Mouse (Mus musculus): ENCODE data around the gene Arhgef28. TPM values are rescaled to one million over a fixed set of nuclear protein-coding genes. Genes with fewer than 3 reads are reported as not detected.
A peak's percentile ranks its signal among the peaks of the same experiment; 100 is the strongest.
"Not testable (repeated sequence)": the region's sequence is repeated elsewhere in the genome, so short reads cannot be mapped to it uniquely, and the experiment has no call there.

Gene Arhgef28
- polyA plus RNA-seq, 1 experiment = 3.3 TPM

DNA sequence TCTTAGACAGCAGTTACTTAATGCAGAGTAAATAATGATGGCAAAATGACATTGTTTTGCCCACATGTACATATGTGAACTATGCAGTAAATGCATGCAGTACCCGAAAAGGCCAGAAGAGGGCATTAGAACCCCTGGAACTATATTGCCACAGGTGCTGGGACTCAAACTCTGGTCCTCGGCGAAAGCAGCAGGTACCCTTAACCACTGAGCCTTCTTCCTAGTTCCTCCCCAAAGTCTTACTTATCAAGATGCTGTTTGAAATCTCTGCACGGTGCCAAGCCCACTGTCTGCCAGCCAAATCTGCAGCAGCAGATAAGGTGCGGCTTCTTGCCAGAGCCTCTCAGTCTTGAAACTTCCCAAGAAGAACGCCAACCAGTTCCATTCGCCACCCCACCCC, 181.1 kb downstream of the Arhgef28 start:
- 89% methylated on average over 7 of the region's 7 CpGs for WGBS
- 0 out of 2 replicates have a peak, but pooled peaks cover 3% of the 10 kb centered on the region for H3K4me1 ChIP-seq (ENCODE audit: control insufficient read depth, insufficient read depth, insufficient read length, low read length)
- no peak overlapping the region for H3K4me3 ChIP-seq (ENCODE audit: low read depth, low read length)
- no peak overlapping the region for H3K27ac ChIP-seq (ENCODE audit: insufficient read depth, low read depth, low read length)
- no peaks in the 10 kb centered on the region for H3K36me3 ChIP-seq (ENCODE audit: control insufficient read depth, insufficient read depth, low read length)
- TF ChIP-seq POLR2A (IDR thresholded peaks at IDR 0.05; ENCODE audit: low read depth, low read length) (no peak), CTCF (IDR thresholded peaks at IDR 0.05; ENCODE audit: extremely low read depth, insufficient read length, insufficient replicate concordance, low read depth, low read length) (peak; percentile 66; the same call in 1 of the 2 replicates)
- no peaks in the 10 kb centered on the region for H3K27me3 ChIP-seq (ENCODE audit: control insufficient read depth, insufficient read depth, low read length)

DNA sequence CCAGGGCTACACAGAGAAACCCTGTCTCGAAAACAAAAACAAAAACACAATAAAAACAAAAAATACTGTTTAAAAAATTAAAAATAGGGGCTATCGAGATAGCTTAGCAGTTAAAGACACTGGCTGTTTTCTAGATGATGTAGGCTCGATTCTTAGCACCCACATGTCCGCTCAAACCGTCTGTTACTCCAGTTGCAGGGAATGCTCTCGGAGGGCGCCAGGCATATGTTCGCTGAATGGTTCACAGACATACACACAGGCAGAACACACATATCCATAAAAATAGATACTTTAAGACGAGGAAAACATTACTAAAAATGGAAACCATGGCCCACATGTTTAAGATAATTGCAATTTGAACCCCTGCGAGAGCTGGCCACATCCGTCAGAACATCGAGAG, 181.6 kb downstream of the Arhgef28 start:
- Histone ChIP-seq H3K27ac (ENCODE audit: insufficient read depth, low read depth, low read length) (no peak overlapping the region), H3K27me3 (ENCODE audit: control insufficient read depth, insufficient read depth, low read length) (no peaks in the 10 kb centered on the region), H3K4me1 (ENCODE audit: control insufficient read depth, insufficient read depth, insufficient read length, low read length) (0 out of 2 replicates have a peak, but pooled peaks cover 3% of the 10 kb centered on the region), H3K36me3 (ENCODE audit: control insufficient read depth, insufficient read depth, low read length) (no peaks in the 10 kb centered on the region), H3K4me3 (ENCODE audit: low read depth, low read length) (no peak overlapping the region)
- TF ChIP-seq POLR2A (IDR thresholded peaks at IDR 0.05; ENCODE audit: low read depth, low read length) (no peak), CTCF (IDR thresholded peaks at IDR 0.05; ENCODE audit: extremely low read depth, insufficient read length, insufficient replicate concordance, low read depth, low read length) (no peak)
- WGBS = 95% methylated on average over 12 of the region's 12 CpGs

DNA sequence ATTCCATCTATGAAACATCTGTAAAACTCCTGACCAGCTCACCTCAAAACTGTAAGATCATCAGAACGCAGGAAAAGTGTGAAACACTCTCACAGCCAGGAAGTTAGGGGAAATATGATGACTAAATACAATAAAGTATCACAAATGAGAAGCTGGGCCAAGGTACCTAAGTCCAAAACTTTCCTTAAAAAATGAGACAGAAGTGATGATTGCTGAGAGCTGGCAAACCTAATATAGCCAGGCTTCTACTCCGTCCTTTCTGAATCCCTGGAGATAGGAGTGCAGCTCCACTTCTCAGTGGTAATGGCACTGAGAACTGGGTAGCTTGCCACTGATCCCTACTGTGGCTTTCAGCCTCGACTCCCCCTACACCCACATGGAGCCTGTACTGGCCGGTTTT, 184.3 kb downstream of the Arhgef28 start:
- TF ChIP-seq CTCF (IDR thresholded peaks at IDR 0.05; ENCODE audit: extremely low read depth, insufficient read length, insufficient replicate concordance, low read depth, low read length) (no peak), POLR2A (IDR thresholded peaks at IDR 0.05; ENCODE audit: low read depth, low read length) (no peak)
- H3K36me3 ChIP-seq (ENCODE audit: control insufficient read depth, insufficient read depth, low read length) = no peaks in the 10 kb centered on the region

DNA sequence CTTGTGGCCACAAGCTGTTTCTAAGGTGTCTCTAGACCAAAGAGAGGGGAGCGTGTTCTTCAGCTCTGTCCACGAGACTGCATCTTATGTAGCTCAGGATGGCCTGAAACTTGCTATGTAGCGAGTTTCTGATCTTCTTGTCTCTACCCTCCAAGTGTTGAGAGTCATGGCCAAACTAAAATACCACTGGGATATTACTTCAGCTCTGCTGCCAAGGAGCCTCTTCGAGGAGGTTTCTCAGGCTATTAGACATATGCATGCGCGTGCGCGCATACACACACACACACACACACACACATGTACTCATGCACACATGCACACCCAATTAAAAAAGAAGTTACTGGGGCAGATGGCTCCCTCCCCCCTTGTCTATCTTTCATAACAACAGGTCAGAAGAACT, 187.4 kb downstream of the Arhgef28 start:
- 92% methylated on average over 8 of the region's 8 CpGs for WGBS
- H3K4me1 ChIP-seq (ENCODE audit: control insufficient read depth, insufficient read depth, insufficient read length, low read length); H3K27ac ChIP-seq (ENCODE audit: insufficient read depth, low read depth, low read length); H3K36me3 ChIP-seq (ENCODE audit: control insufficient read depth, insufficient read depth, low read length); H3K4me3 ChIP-seq (ENCODE audit: low read depth, low read length); H3K27me3 ChIP-seq (ENCODE audit: control insufficient read depth, insufficient read depth, low read length): not testable (repeated sequence)

More for the DNA sequence above, 184.3 kb downstream of the Arhgef28 start:
- 90% methylated on average over 4 of the region's 4 CpGs for WGBS
- Histone ChIP-seq H3K4me3 (ENCODE audit: low read depth, low read length) (no peak overlapping the region), H3K27ac (ENCODE audit: insufficient read depth, low read depth, low read length) (no peak overlapping the region), H3K27me3 (ENCODE audit: control insufficient read depth, insufficient read depth, low read length) (no peaks in the 10 kb centered on the region), H3K4me1 (ENCODE audit: control insufficient read depth, insufficient read depth, insufficient read length, low read length) (0 out of 2 replicates have a peak, but pooled peaks cover 3% of the 10 kb centered on the region)

DNA sequence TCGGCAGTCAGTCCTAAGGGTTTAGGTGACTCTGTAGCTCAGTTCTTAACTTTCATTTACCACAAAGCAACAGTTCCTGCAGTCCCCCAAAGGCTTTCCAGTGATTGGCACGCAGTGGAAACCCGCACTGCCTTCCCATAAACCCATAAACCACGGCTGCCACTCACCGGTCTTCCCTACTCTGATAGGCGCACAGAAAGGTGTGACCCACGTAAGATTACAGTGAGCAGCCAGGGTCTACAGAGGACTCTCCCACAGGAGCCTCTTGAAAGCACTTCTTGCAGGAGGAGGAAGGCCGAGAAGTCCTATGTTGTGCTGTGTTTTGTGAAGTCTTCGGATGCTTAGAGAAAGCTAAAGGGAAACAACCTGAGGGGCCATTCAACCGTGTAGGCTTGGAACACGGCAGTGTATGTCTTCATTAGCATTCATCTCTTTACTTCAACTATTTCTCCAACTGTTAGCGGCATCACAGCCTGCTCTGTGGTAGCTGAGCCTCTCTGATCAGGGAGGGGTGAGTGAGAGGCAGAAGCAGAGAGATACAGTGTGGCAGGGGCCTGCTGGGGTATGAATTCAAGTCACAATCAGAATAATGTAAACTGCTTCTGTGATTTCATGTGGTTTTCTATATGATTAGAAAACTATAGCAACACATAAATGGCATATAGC, 189.2 kb downstream of the Arhgef28 start:
- TF ChIP-seq CTCF (IDR thresholded peaks at IDR 0.05; ENCODE audit: extremely low read depth, insufficient read length, insufficient replicate concordance, low read depth, low read length) (no peak), POLR2A (IDR thresholded peaks at IDR 0.05; ENCODE audit: low read depth, low read length) (no peak)
- Histone ChIP-seq H3K27me3 (ENCODE audit: control insufficient read depth, insufficient read depth, low read length) (no peaks in the 10 kb centered on the region), H3K27ac (ENCODE audit: insufficient read depth, low read depth, low read length) (no peak overlapping the region), H3K36me3 (ENCODE audit: control insufficient read depth, insufficient read depth, low read length) (no peaks in the 10 kb centered on the region), H3K4me3 (ENCODE audit: low read depth, low read length) (peak overlapping the region; percentile 48), H3K4me1 (ENCODE audit: control insufficient read depth, insufficient read depth, insufficient read length, low read length) (no peaks in the 10 kb centered on the region)
- 30% methylated on average over 12 of the region's 12 CpGs for WGBS

DNA sequence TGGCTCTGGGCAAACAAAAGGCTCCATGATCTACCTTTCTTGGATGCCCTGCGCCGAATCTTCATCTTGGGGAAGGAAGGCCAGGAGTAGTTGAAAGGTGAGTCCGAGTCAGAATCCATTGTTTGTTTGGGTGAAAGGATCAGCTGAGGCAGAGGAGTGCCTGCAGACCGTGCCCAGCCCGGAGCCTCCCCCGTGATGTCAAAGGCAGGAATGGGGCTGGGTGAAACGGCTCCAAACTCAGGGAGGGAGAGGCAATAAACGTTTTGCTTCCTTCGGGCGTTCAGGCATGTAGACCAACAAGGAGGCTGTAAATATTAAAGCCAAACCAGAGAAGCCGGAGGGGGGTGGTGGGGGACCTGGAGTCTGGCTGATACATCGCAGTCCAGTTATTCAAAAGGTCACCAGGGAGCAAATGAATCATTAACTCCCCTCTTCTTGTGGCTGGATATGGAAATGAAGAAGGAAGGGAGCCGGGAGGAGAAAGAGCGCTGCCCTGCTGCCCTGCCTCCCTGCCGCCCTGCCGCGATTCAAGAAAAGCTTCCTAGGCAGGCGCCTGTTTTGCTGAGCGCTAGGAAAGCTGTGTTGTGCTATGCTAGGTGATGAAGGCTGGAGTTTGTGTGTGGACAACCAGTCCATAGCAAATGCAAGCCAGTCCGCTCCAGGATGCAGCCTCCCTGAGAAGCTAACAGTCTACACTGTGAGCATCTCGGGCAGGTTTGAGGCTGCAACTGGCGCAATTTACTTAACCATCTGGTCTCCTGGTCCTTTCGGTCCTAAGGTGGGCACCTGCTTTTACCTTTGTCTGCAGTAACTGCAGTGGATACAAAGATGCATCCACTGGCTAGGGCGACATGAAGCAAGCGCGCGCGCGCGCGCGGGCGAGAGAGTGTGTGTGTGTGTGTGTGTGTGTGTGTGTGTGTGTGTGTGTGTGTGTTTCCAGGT, 190.0 kb downstream of the Arhgef28 start:
- WGBS = 21% methylated on average over 33 of the region's 33 CpGs
- H3K4me3 ChIP-seq (ENCODE audit: low read depth, low read length) = peak overlapping the region; percentile 48
- no peaks in the 10 kb centered on the region for H3K36me3 ChIP-seq (ENCODE audit: control insufficient read depth, insufficient read depth, low read length)
- TF ChIP-seq POLR2A (IDR thresholded peaks at IDR 0.05; ENCODE audit: low read depth, low read length) (no peak), CTCF (IDR thresholded peaks at IDR 0.05; ENCODE audit: extremely low read depth, insufficient read length, insufficient replicate concordance, low read depth, low read length) (no peak)
- no peaks in the 10 kb centered on the region for H3K4me1 ChIP-seq (ENCODE audit: control insufficient read depth, insufficient read depth, insufficient read length, low read length)
- no peaks in the 10 kb centered on the region for H3K27me3 ChIP-seq (ENCODE audit: control insufficient read depth, insufficient read depth, low read length)
- 0 out of 2 replicates have a peak overlapping the region, but pooled peaks have one; percentile 8 for H3K27ac ChIP-seq (ENCODE audit: insufficient read depth, low read depth, low read length)

DNA sequence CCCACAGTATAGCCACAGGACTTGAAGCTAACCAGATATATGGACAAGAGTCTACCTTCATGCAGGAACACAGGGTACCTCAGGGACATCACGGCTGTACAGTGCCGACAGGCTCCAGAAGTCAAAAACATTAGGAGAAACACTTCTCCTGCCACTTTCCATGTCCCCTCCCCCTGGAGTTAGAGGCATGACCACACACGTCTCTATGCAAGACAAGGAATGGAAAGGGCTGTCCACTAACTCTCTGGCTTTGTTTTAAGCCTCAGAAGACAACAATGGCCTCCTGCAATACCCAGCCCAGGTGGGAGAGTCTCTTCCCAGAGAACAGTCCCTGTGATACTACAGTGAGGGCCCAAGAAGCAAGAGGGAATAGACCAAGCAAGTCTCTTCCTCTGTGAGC, 191.3 kb downstream of the Arhgef28 start:
- 88% methylated on average over 3 of the region's 3 CpGs for WGBS
- no peaks in the 10 kb centered on the region for H3K4me1 ChIP-seq (ENCODE audit: control insufficient read depth, insufficient read depth, insufficient read length, low read length)
- no peak for TF ChIP-seq POLR2A (IDR thresholded peaks at IDR 0.05; ENCODE audit: low read depth, low read length)
- no peak for TF ChIP-seq CTCF (IDR thresholded peaks at IDR 0.05; ENCODE audit: extremely low read depth, insufficient read length, insufficient replicate concordance, low read depth, low read length)
- no peaks in the 10 kb centered on the region for H3K36me3 ChIP-seq (ENCODE audit: control insufficient read depth, insufficient read depth, low read length)
- H3K27ac ChIP-seq (ENCODE audit: insufficient read depth, low read depth, low read length) = no peak overlapping the region
- H3K4me3 ChIP-seq (ENCODE audit: low read depth, low read length) = no peak overlapping the region
- no peaks in the 10 kb centered on the region for H3K27me3 ChIP-seq (ENCODE audit: control insufficient read depth, insufficient read depth, low read length)
